Mouse (Mus musculus) CD4-positive, CD25-positive, alpha-beta regulatory T cell, adult 2 months (primary cell): ENCODE measurements around the gene Ank.

Experiments
- DNase-seq: peaks from one replicate; pipeline ENCODE4 v3.0.0-alpha.2; 2012; ENCODE audit warnings: low read depth, low spot score

Gene Ank

DNA sequence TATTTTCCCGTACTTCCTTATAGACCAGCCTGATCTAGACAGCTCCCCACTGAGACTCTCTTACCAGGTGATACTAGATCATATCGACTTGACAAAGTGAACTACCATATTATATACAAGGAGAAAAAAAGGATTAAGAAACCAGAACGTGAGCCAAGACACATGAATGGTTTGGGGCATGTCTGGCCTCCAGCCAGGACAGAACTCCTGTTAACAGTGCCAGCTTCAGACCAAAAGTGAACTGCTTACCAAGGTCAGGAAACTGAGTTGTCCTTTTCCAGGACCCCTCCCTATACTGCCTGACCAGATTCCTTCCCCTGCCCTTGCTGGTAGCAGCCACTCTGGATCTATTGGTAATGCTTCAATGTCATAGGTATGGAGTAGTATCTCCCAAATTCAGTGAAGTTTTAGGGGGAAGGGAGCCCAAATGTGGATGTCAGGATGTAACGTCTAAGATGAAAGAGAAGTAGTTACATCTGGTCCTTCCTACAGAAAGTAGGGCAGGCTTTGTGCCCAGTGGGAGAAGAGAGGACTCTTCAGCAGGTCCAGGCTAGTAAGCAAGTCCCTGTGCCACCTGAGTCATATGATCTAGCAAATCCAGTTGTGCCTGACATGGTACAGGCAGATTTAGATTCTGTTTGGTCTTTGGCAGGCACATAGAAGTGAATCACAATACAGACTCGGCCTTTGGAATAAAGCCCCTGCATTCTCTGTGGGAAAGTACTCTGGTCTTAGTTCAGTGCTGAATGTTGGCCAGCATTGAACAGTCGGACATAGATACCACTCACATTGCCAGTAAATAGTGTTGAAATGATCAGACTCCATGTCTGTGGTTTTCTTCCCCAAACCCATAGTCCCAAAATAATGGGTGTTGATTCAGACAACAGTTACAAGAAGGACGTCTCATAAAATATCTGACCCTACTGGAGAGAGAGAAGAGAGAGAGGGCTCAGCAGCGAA is 167.7 kb downstream of the Ank start:
- DNase-seq, result no peak

DNA sequence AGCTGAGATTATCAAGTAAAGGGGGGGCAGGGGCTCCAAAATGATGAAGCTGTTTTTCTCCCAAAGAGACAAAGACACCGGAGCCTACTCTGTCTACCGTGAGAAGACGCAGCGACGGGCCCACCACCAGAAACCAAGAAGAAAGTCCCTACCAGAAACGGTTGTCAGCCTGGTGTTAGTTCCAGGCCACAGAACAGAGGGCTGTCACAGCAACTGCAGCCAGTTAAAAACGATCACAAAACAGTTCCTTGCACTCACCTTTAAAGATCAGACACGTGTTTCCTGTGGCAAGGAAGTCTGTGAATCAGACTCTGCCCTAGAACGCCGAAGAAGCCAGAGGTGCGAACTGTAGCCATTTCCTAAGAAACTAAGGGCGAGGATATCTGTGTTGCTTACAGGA is 174.7 kb downstream of the Ank start:
- peak; percentile 81 for DNase-seq

DNA sequence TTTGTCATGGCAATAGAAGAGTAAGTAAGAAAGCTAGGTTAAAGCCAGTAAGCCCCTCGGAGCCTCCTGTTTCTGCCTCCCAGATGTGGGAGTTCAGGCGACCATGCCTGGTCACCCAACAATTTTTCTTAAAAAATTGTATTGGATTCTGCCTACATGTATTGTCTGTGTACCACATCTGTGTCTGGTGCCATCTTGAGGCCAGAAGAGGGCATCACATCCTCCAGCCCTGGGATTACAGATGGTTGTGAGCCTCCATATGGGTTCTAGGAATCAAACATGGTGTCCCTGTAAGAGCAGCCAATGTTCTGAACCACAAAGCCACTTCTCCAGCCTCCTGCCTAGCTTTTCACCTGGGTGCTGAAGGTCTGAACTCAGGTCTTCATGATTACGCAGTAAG is 176.4 kb downstream of the Ank start:
- DNase-seq, result peak; percentile 73
